Mouse (Mus musculus): ENCODE measurements around the gene Psmb1. TPM values are rescaled to one million over a fixed set of nuclear protein-coding genes. Genes with fewer than 3 reads are reported as not detected.

The Psmb1 gene
- total and polyA plus RNA-seq, 3 experiments: 200 to 445 (median 222) TPM

GRCm38 (mm10) chr17:15526986-15527810 is 27.6 kb upstream of the Psmb1 start, which contains the start of gene Pdcd2 (continued):
- TF ChIP-seq POLR2A (IDR thresholded peaks at IDR 0.05; ENCODE audit: control insufficient read depth in 1 of 2, insufficient read depth in 1 of 2, low read depth in 1 of 2, low read length in 2 of 2, poor library complexity in 1 of 2) (peak; percentile 95 to 96), RAD21 (IDR thresholded peaks at IDR 0.05; ENCODE audit: low read depth, low read length) (no peak), GABPA (IDR thresholded peaks at IDR 0.05; ENCODE audit: low read depth, low read length) (no peak), MXI1 (IDR thresholded peaks at IDR 0.05; ENCODE audit: low read depth, low read length) (peak; percentile 88; the same call in 1 of the 2 replicates)

- Histone ChIP-seq H3K4me3 (ENCODE audit: control insufficient read depth in 1 of 2, insufficient read depth in 1 of 2, low read depth in 2 of 2, low read length in 2 of 2) (peak overlapping the region; percentile 66 to 99), H3K79me2 (ENCODE audit: control insufficient read depth, insufficient read depth, low read length, poor library complexity) (peaks cover 18% of the 10 kb centered on the region), H3K9me3 (replicated peaks; ENCODE audit: insufficient read depth, low read length) (no peaks in the 10 kb centered on the region), H3K9ac (ENCODE audit: control insufficient read depth, low read depth, low read length, poor library complexity, severe bottlenecking) (peak overlapping the region; percentile 78), H3K36me3 (ENCODE audit: control insufficient read depth in 1 of 2, insufficient read depth in 2 of 2, low read length in 2 of 2) (peaks cover 28 to 49% of the 10 kb centered on the region in 2 experiments), H3K27ac (ENCODE audit: control insufficient read depth, low read depth, low read length) (peak overlapping the region; percentile 66), H3K27me3 (ENCODE audit: control insufficient read depth in 1 of 2, insufficient read depth in 2 of 2, low read length in 2 of 2) (no peaks in the 10 kb centered on the region), H3K4me1 (ENCODE audit: control insufficient read depth in 1 of 2, insufficient read depth in 2 of 2, low read length in 2 of 2) (peaks cover 24 to 29% of the 10 kb centered on the region in 2 experiments)
- DNase-seq (ENCODE audit: low read depth, low spot score): peak; percentile 60
- TF ChIP-seq MYB (IDR thresholded peaks at IDR 0.05; ENCODE audit: low read depth, low read length): no peak
- no peak for TF ChIP-seq KAT2A (conservative IDR thresholded peaks at IDR 0.05; ENCODE audit: low read depth, low read length)
- TF ChIP-seq POLR2AphosphoS5 (IDR thresholded peaks at IDR 0.05; ENCODE audit: borderline replicate concordance, low read depth, low read length): no peak
- TF ChIP-seq GABPA (IDR thresholded peaks at IDR 0.05; ENCODE audit: low read depth, low read length): no peak
- TF ChIP-seq RCOR1 (IDR thresholded peaks at IDR 0.05; ENCODE audit: low read depth, low read length): no peak
- TF ChIP-seq GATA1 (IDR thresholded peaks at IDR 0.05; ENCODE audit: low read depth, low read length): no peak
- TF ChIP-seq ELF1 (IDR thresholded peaks at IDR 0.05; ENCODE audit: low read depth, low read length): no peak
- no peak for TF ChIP-seq MYC (IDR thresholded peaks at IDR 0.05; ENCODE audit: low read depth, low read length)
- TF ChIP-seq UBTF (IDR thresholded peaks at IDR 0.05; ENCODE audit: borderline replicate concordance, insufficient read depth, low read depth, low read length): no peak
- TF ChIP-seq TBP (IDR thresholded peaks at IDR 0.05; ENCODE audit: low read depth, low read length): no peak
- no peak for TF ChIP-seq SIN3A (IDR thresholded peaks at IDR 0.05; ENCODE audit: low read length)
- no peak; a peak in 1 of 4 replicates for TF ChIP-seq POLR2A (IDR thresholded peaks at IDR 0.05; ENCODE audit: control insufficient read depth in 1 of 2, insufficient read depth in 1 of 2, low read depth in 1 of 2, low read length in 2 of 2, poor library complexity in 1 of 2)
These were observed 26.8 kb upstream of the Psmb1 start for GRCm38 (mm10) chr17:15526304-15526703.

GRCm38 (mm10) chr17:15518766-15519165 is 19.2 kb upstream of the Psmb1 start:
- Histone ChIP-seq H3K36me3 (ENCODE audit: control insufficient read depth in 1 of 2, insufficient read depth in 2 of 2, low read length in 2 of 2) (peaks cover 4 to 48% of the 10 kb centered on the region in 2 experiments), H3K9ac (ENCODE audit: control insufficient read depth, low read depth, low read length, poor library complexity, severe bottlenecking) (no peak overlapping the region), H3K27me3 (ENCODE audit: control insufficient read depth in 1 of 2, insufficient read depth in 2 of 2, low read length in 2 of 2) (no peaks in the 10 kb centered on the region), H3K4me3 (ENCODE audit: control insufficient read depth in 1 of 2, insufficient read depth in 1 of 2, low read depth in 2 of 2, low read length in 2 of 2) (no peak overlapping the region), H3K27ac (ENCODE audit: control insufficient read depth, low read depth, low read length) (no peak overlapping the region), H3K79me2 (ENCODE audit: control insufficient read depth, insufficient read depth, low read length, poor library complexity) (no peaks in the 10 kb centered on the region), H3K4me1 (ENCODE audit: control insufficient read depth in 1 of 2, insufficient read depth in 2 of 2, low read length in 2 of 2) (no peaks in the 10 kb centered on the region), H3K9me3 (replicated peaks; ENCODE audit: insufficient read depth, low read length) (no peaks in the 10 kb centered on the region)
- TF ChIP-seq RCOR1 (IDR thresholded peaks at IDR 0.05; ENCODE audit: low read depth, low read length) (no peak), TBP (IDR thresholded peaks at IDR 0.05; ENCODE audit: low read depth, low read length) (no peak), POLR2AphosphoS5 (IDR thresholded peaks at IDR 0.05; ENCODE audit: borderline replicate concordance, low read depth, low read length) (no peak), GABPA (IDR thresholded peaks at IDR 0.05; ENCODE audit: low read depth, low read length) (no peak), POLR2AphosphoS2 (IDR thresholded peaks at IDR 0.05; ENCODE audit: low read length) (no peak), MXI1 (IDR thresholded peaks at IDR 0.05; ENCODE audit: low read depth, low read length) (no peak), HCFC1 (IDR thresholded peaks at IDR 0.05; ENCODE audit: low read depth, low read length) (no peak), MEF2A (IDR thresholded peaks at IDR 0.05; ENCODE audit: extremely low read depth, insufficient replicate concordance, low read depth, low read length, poor library complexity, severe bottlenecking) (no peak), CTCF (IDR thresholded peaks at IDR 0.05 in 2 of 3, conservative IDR thresholded peaks at IDR 0.05 in 1 of 3; ENCODE audit: control insufficient read depth in 1 of 3, insufficient read depth in 1 of 3, low read depth in 2 of 3, low read length in 3 of 3, poor library complexity in 1 of 3, severe bottlenecking in 1 of 3) (no peak), ZC3H11A (IDR thresholded peaks at IDR 0.05; ENCODE audit: low read depth, low read length) (no peak), NELFE (IDR thresholded peaks at IDR 0.05; ENCODE audit: low read depth, low read length) (no peak), MYC (IDR thresholded peaks at IDR 0.05; ENCODE audit: low read depth, low read length) (no peak), GATA1 (IDR thresholded peaks at IDR 0.05; ENCODE audit: low read depth, low read length) (no peak), ELF1 (IDR thresholded peaks at IDR 0.05; ENCODE audit: low read depth, low read length) (no peak), NRF1 (IDR thresholded peaks at IDR 0.05; ENCODE audit: insufficient read depth, low read depth, low read length, poor library complexity, severe bottlenecking) (no peak), MAFK (IDR thresholded peaks at IDR 0.05; ENCODE audit: borderline replicate concordance, low read depth, low read length) (no peak), ZNF384 (IDR thresholded peaks at IDR 0.05; ENCODE audit: low read depth, low read length) (no peak), ETS1 (IDR thresholded peaks at IDR 0.05; ENCODE audit: low read depth, low read length) (no peak), UBTF (IDR thresholded peaks at IDR 0.05; ENCODE audit: borderline replicate concordance, insufficient read depth, low read depth, low read length) (no peak), BHLHE40 (IDR thresholded peaks at IDR 0.05; ENCODE audit: borderline replicate concordance, low read depth, low read length) (no peak)
- DNase-seq (ENCODE audit: low read depth, low spot score): no peak

Data from MEL (cell line).